12 mouse cellular contexts compared by ENCODE assay signal in the genomic region with DNA sequence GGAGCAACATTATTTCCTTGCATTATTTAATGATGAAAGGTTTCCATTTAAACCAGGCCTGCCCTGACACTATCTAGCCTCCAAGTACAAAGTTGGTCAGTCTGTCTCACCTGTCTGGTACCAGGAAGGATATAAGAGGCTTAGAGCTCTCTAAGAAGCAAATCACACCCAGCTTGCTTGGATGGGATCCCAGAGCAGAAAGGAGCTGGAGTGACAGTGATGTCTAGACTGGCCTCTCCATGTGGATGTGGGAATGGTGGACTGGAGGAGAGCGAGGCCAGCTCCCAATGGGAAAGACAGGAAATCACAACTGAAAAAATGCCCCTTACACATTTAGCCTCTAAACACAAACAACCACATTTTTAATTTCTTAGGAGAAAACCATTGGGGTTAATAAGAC. TPM values are rescaled to one million over a fixed set of nuclear protein-coding genes. Genes with fewer than 3 reads are reported as not detected.
"Had no signal": no experiment of that assay in that cellular context is flagged by ENCODE, and none has a peak within 500 bp of the region (broad histone marks: within the 10 kb centered on the region; RNA-seq: fewer than 3 reads in every experiment).

No protein-coding gene starts in this region.

- DNase-seq: right cerebral cortex, adult 18-20 months; right cerebral cortex, postnatal 14 days; right cerebral cortex, postnatal 25 days; right cerebral cortex, postnatal 4 days; spleen, adult 18-20 months; thymus, adult 18-20 months; thymus, adult 2 months; thymus, postnatal 14 days; thymus, postnatal 25 days; thymus, postnatal 36 days; thymus, postnatal 4 days had no signal

RNA-seq across cellular contexts. Expression of gene Greb1, which starts 23.0 kb away (rescaled TPM):
- total RNA-seq: neutrophil, adult 5-6 weeks had no signal
